Mouse (Mus musculus) testis, adult 2 months (tissue): ENCODE measurements around the gene Dnajc13.

Experiments used
- CTCF ChIP-seq: fragments of 200-500 bp; IDR thresholded peaks from 2 replicates; pipeline ENCODE4 v1.5.1; 2012; ENCODE audit warnings: low read depth, mild to moderate bottlenecking, inconsistent platforms, low read length, moderate library complexity; ENCODE audit not compliant: control insufficient read depth, insufficient read depth, insufficient replicate concordance
- POLR2A ChIP-seq: fragments of 200-500 bp; IDR thresholded peaks from 2 replicates; pipeline ENCODE4 v1.6.1; 2012; ENCODE audit warnings: low read depth, mild to moderate bottlenecking, inconsistent platforms, low read length, moderate library complexity; ENCODE audit not compliant: control insufficient read depth

GRCm38 (mm10) chr9:104240146-104240545 is 22.6 kb downstream of the Dnajc13 start:
- no peak for TF ChIP-seq CTCF
- TF ChIP-seq POLR2A, result no peak
